Mouse (Mus musculus) forebrain, embryonic 16.5 days (tissue): ENCODE data around the gene Scaper. TPM values are rescaled to one million over a fixed set of nuclear protein-coding genes. Genes with fewer than 3 reads are reported as not detected.

Experiments used
- polyA plus RNA-seq: library from polyadenylated mRNA; unstranded; fragments of >200 nt; fragmentation: Nextera tagmentation; extraction: Ambion mirVana; gene quantifications from 2 replicates; pipeline ENCODE4 v1.2.1, GENCODE M21; 2015

Scaper gene
- polyA plus RNA-seq, 1 experiment from 2014 or later: 39.8 TPM

Other genes starting within 250 kb of the Scaper start
- not detected in 2 replicates for gene 4930563M21Rik, start 72.4 kb upstream of the Scaper start, polyA plus RNA-seq
- 268 and 301 TPM in 2 replicates for gene Rcn2, start 103.7 kb upstream of the Scaper start, polyA plus RNA-seq
- gene Pstpip1, start 151.8 kb upstream of the Scaper start, polyA plus RNA-seq: 0.29 and 0.70 TPM in 2 replicates
- 553 and 582 TPM in 2 replicates for gene Tspan3, start 227.4 kb upstream of the Scaper start, polyA plus RNA-seq